Comparison of ENCODE assay signal across 1 mouse cellular context in genomic region chr17:51784935-51785334, GRCm38 (mm10).
TF ChIP-seq lines count a peak whose summit lies in the region.

No protein-coding gene starts in this region.

TF ChIP-seq in CH12.LX, 34 proteins besides CTCF, POLR2A, EP300 and RAD21 (continued from another document):
- TF ChIP-seq POLR2AphosphoS2 (IDR thresholded peaks at IDR 0.05; ENCODE audit: low read depth, low read length) (no peak), ZMIZ1 (IDR thresholded peaks at IDR 0.05; ENCODE audit: low read depth, low read length) (no peak), SIN3A (IDR thresholded peaks at IDR 0.05; ENCODE audit: low read length) (no peak), TBP (conservative IDR thresholded peaks at IDR 0.05; ENCODE audit: low read depth, low read length) (no peak), MAZ (IDR thresholded peaks at IDR 0.05; ENCODE audit: low read depth, low read length) (no peak)
TF ChIP-seq in CH12.LX: peak in this region for 0.
